Mouse (Mus musculus): ENCODE results near the gene Ccdc124. TPM values are rescaled to one million over a fixed set of nuclear protein-coding genes. Genes with fewer than 3 reads are reported as not detected.
"Not testable (repeated sequence)": the region's sequence is repeated elsewhere in the genome, so short reads cannot be mapped to it uniquely, and the experiment has no call there.

The Ccdc124 gene
- total RNA-seq, 1 experiment from 2014 or later = 34.0 TPM

- peak; percentile 91 for ATAC-seq (replicated peaks; ENCODE audit: insufficient number of reproducible peaks, low FRiP score, low TSS enrichment, poor library complexity, severe bottlenecking)
Measured at GRCm38 (mm10) chr8:70897021-70897680, 23.4 kb upstream of the Ccdc124 start, which contains the start of gene Rpl18a. TSS of gene Rpl18a (minus strand) at chr8:70897412.

- no peak for ATAC-seq (replicated peaks; ENCODE audit: insufficient number of reproducible peaks, low FRiP score, low TSS enrichment, poor library complexity, severe bottlenecking)
Measured at GRCm38 (mm10) chr8:70896316-70897020, 22.7 kb upstream of the Ccdc124 start.

- not testable (repeated sequence) for ATAC-seq (replicated peaks; ENCODE audit: insufficient number of reproducible peaks, low FRiP score, low TSS enrichment, poor library complexity, severe bottlenecking)
Measured at GRCm38 (mm10) chr8:70895571-70896259, 22.0 kb upstream of the Ccdc124 start.

- no peak for ATAC-seq (replicated peaks; ENCODE audit: insufficient number of reproducible peaks, low FRiP score, low TSS enrichment, poor library complexity, severe bottlenecking)
Measured at GRCm38 (mm10) chr8:70894771-70895545, 21.2 kb upstream of the Ccdc124 start.

GRCm38 (mm10) chr8:70894385-70894720 is 20.6 kb upstream of the Ccdc124 start:
- no peak for ATAC-seq (replicated peaks; ENCODE audit: insufficient number of reproducible peaks, low FRiP score, low TSS enrichment, poor library complexity, severe bottlenecking)

GRCm38 (mm10) chr8:70893656-70894384 is 20.1 kb upstream of the Ccdc124 start:
- no peak for ATAC-seq (replicated peaks; ENCODE audit: insufficient number of reproducible peaks, low FRiP score, low TSS enrichment, poor library complexity, severe bottlenecking)

- ATAC-seq (replicated peaks; ENCODE audit: insufficient number of reproducible peaks, low FRiP score, low TSS enrichment, poor library complexity, severe bottlenecking) = no peak
Measured at GRCm38 (mm10) chr8:70892896-70893655, 19.3 kb upstream of the Ccdc124 start.

GRCm38 (mm10) chr8:70892022-70892895 is 18.5 kb upstream of the Ccdc124 start, which contains the start of gene Slc5a5:
TSS of gene Slc5a5 (minus strand) at chr8:70892757.
- no peak for ATAC-seq (replicated peaks; ENCODE audit: insufficient number of reproducible peaks, low FRiP score, low TSS enrichment, poor library complexity, severe bottlenecking)

- no peak for ATAC-seq (replicated peaks; ENCODE audit: insufficient number of reproducible peaks, low FRiP score, low TSS enrichment, poor library complexity, severe bottlenecking)
Measured at GRCm38 (mm10) chr8:70891356-70891755, 17.6 kb upstream of the Ccdc124 start.

- ATAC-seq (replicated peaks; ENCODE audit: insufficient number of reproducible peaks, low FRiP score, low TSS enrichment, poor library complexity, severe bottlenecking) = no peak
Measured at GRCm38 (mm10) chr8:70890656-70891055, 16.9 kb upstream of the Ccdc124 start.

- ATAC-seq (replicated peaks; ENCODE audit: insufficient number of reproducible peaks, low FRiP score, low TSS enrichment, poor library complexity, severe bottlenecking) = no peak
Measured at GRCm38 (mm10) chr8:70887669-70888068, 13.9 kb upstream of the Ccdc124 start.

GRCm38 (mm10) chr8:70885612-70886011 is 11.9 kb upstream of the Ccdc124 start:
- ATAC-seq (replicated peaks; ENCODE audit: insufficient number of reproducible peaks, low FRiP score, low TSS enrichment, poor library complexity, severe bottlenecking) = no peak; the same call in 1 of the 2 replicates

GRCm38 (mm10) chr8:70884683-70885082 is 10.9 kb upstream of the Ccdc124 start:
- ATAC-seq (replicated peaks; ENCODE audit: insufficient number of reproducible peaks, low FRiP score, low TSS enrichment, poor library complexity, severe bottlenecking) = no peak

GRCm38 (mm10) chr8:70884186-70884585 is 10.5 kb upstream of the Ccdc124 start:
- ATAC-seq (replicated peaks; ENCODE audit: insufficient number of reproducible peaks, low FRiP score, low TSS enrichment, poor library complexity, severe bottlenecking) = no peak

GRCm38 (mm10) chr8:70880546-70880945 is 6.8 kb upstream of the Ccdc124 start:
- ATAC-seq (replicated peaks; ENCODE audit: insufficient number of reproducible peaks, low FRiP score, low TSS enrichment, poor library complexity, severe bottlenecking) = no peak

- no peak for ATAC-seq (replicated peaks; ENCODE audit: insufficient number of reproducible peaks, low FRiP score, low TSS enrichment, poor library complexity, severe bottlenecking)
Measured at GRCm38 (mm10) chr8:70880126-70880525, 6.4 kb upstream of the Ccdc124 start.

- ATAC-seq (replicated peaks; ENCODE audit: insufficient number of reproducible peaks, low FRiP score, low TSS enrichment, poor library complexity, severe bottlenecking) = no peak
Measured at GRCm38 (mm10) chr8:70879500-70879899, 5.8 kb upstream of the Ccdc124 start.
